Comparison of ENCODE assay signal across 8 mouse cellular contexts in genomic region chr5:130145961-130146360, GRCm38 (mm10). TPM values are rescaled to one million over a fixed set of nuclear protein-coding genes. Genes with fewer than 3 reads are reported as not detected.
DNase-seq lines count a peak whose midpoint lies in the region; ATAC-seq lines count a peak whose summit lies in the region.

No protein-coding gene starts in this region.

- H3K9me3 ChIP-seq in embryonic facial prominence, embryonic 12.5 days: no peaks in the 10 kb centered on the region
- H3K9me3 ChIP-seq in embryonic facial prominence, embryonic 10.5 days: no peaks in the 10 kb centered on the region
- no peaks in the 10 kb centered on the region for H3K9me3 ChIP-seq in megakaryocyte, embryonic 14.5 days
- H3K9me3 ChIP-seq in limb, embryonic 13.5 days: no peaks in the 10 kb centered on the region
- H3K9me3 ChIP-seq in stomach, embryonic 16.5 days (replicated peaks; ENCODE audit: control insufficient read depth, low read length): no peaks in the 10 kb centered on the region

- H3K27ac ChIP-seq in embryonic facial prominence, embryonic 12.5 days: no peak overlapping the region
- no peak overlapping the region for H3K27ac ChIP-seq in embryonic facial prominence, embryonic 10.5 days (replicated peaks)
- H3K27ac ChIP-seq in limb, embryonic 13.5 days: no peak overlapping the region
- no peak overlapping the region for H3K27ac ChIP-seq in stomach, embryonic 16.5 days (ENCODE audit: low read length)

- peaks cover 14% of the 10 kb centered on the region; the same call in 1 of the 2 replicates for H3K4me1 ChIP-seq in embryonic facial prominence, embryonic 12.5 days
- peaks cover 21% of the 10 kb centered on the region for H3K4me1 ChIP-seq in embryonic facial prominence, embryonic 10.5 days
- peaks cover 60% of the 10 kb centered on the region for H3K4me1 ChIP-seq in megakaryocyte, embryonic 14.5 days
- H3K4me1 ChIP-seq in limb, embryonic 13.5 days: peaks cover 20% of the 10 kb centered on the region
- peaks cover 14% of the 10 kb centered on the region for H3K4me1 ChIP-seq in stomach, embryonic 16.5 days (ENCODE audit: control insufficient read depth, insufficient read depth, low read length)

- peak overlapping the region; percentile 87; the same call in 1 of the 2 replicates for H3K4me2 ChIP-seq in embryonic facial prominence, embryonic 12.5 days (replicated peaks)
- peak overlapping the region; percentile 90 for H3K4me2 ChIP-seq in limb, embryonic 13.5 days (replicated peaks)
- H3K4me2 ChIP-seq in stomach, embryonic 16.5 days (ENCODE audit: low read depth, low read length): peak overlapping the region; percentile 91

- ATAC-seq in embryonic facial prominence, embryonic 12.5 days (ENCODE audit: insufficient number of reproducible peaks, insufficient read depth, low FRiP score, low TSS enrichment): no peak
- ATAC-seq in megakaryocyte, adult 5-6 weeks (ENCODE audit: poor library complexity, severe bottlenecking): no peak
- no peak for ATAC-seq in limb, embryonic 13.5 days (ENCODE audit: low FRiP score, low read depth)
- ATAC-seq in stomach, embryonic 16.5 days (ENCODE audit: insufficient read depth, low FRiP score): no peak

- no peak for DNase-seq in embryonic facial prominence, embryonic 10.5 days (ENCODE audit: low spot score)
- DNase-seq in layer of hippocampus, adult 9-11 months: no peak
- DNase-seq in layer of hippocampus, postnatal 10 days (ENCODE audit: low spot score in 2 of 2): no peak

- no peak overlapping the region for H3K4me3 ChIP-seq in embryonic facial prominence, embryonic 12.5 days
- no peak overlapping the region for H3K4me3 ChIP-seq in embryonic facial prominence, embryonic 10.5 days
- peak overlapping the region; percentile 99 for H3K4me3 ChIP-seq in megakaryocyte, embryonic 14.5 days (replicated peaks)
- no peak overlapping the region for H3K4me3 ChIP-seq in limb, embryonic 13.5 days
- H3K4me3 ChIP-seq in stomach, embryonic 16.5 days (replicated peaks; ENCODE audit: low read length): no peak overlapping the region

- WGBS in embryonic facial prominence, embryonic 12.5 days: 85% methylated on average over 8 of the region's 8 CpGs
- 89% methylated on average over 8 of the region's 8 CpGs for WGBS in embryonic facial prominence, embryonic 10.5 days
- whole genome bisulfite sequencing in limb, embryonic 13.5 days: 85% methylated on average over 8 of the region's 8 CpGs
- WGBS in stomach, embryonic 16.5 days: 75% methylated on average over 8 of the region's 8 CpGs

- no peaks in the 10 kb centered on the region for H3K36me3 ChIP-seq in embryonic facial prominence, embryonic 12.5 days
- H3K36me3 ChIP-seq in embryonic facial prominence, embryonic 10.5 days (replicated peaks): peaks cover 7% of the 10 kb centered on the region; the same call in 1 of the 2 replicates
- peaks cover 41% of the 10 kb centered on the region for H3K36me3 ChIP-seq in megakaryocyte, embryonic 14.5 days (replicated peaks; ENCODE audit: low read length)
- H3K36me3 ChIP-seq in limb, embryonic 13.5 days: peaks cover 16% of the 10 kb centered on the region
- H3K36me3 ChIP-seq in stomach, embryonic 16.5 days (ENCODE audit: control insufficient read depth, insufficient read depth, low read length): no peaks in the 10 kb centered on the region

- H3K27me3 ChIP-seq in embryonic facial prominence, embryonic 12.5 days: no peaks in the 10 kb centered on the region
- peaks cover 6% of the 10 kb centered on the region for H3K27me3 ChIP-seq in embryonic facial prominence, embryonic 10.5 days (replicated peaks; ENCODE audit: low read depth, poor library complexity, severe bottlenecking)
- peaks cover 14% of the 10 kb centered on the region for H3K27me3 ChIP-seq in megakaryocyte, embryonic 14.5 days (replicated peaks)
- H3K27me3 ChIP-seq in limb, embryonic 13.5 days: no peaks in the 10 kb centered on the region
- H3K27me3 ChIP-seq in stomach, embryonic 16.5 days (ENCODE audit: control insufficient read depth, insufficient read depth, low read length): no peaks in the 10 kb centered on the region

- H3K9ac ChIP-seq in embryonic facial prominence, embryonic 12.5 days: no peak overlapping the region
- H3K9ac ChIP-seq in limb, embryonic 13.5 days: no peak overlapping the region
- no peak overlapping the region for H3K9ac ChIP-seq in stomach, embryonic 16.5 days (ENCODE audit: low read length)

RNA-seq across cellular contexts. Expression of gene Kctd7, which starts 1.3 kb away (rescaled TPM):
- 7.3 and 8.7 TPM in 2 replicates for polyA plus RNA-seq in embryonic facial prominence, embryonic 12.5 days (2016; fragmentation: Nextera tagmentation; extraction: Ambion mirVana)
- polyA plus RNA-seq in embryonic facial prominence, embryonic 10.5 days (2016; fragmentation: Nextera tagmentation; extraction: Ambion mirVana): 4.7 and 5.1 TPM in 2 replicates
- polyA plus RNA-seq in megakaryocyte, embryonic 14.5 days (2012; ENCODE audit: insufficient read depth, low replicate concordance): 4.7 and 5.5 TPM in 2 replicates
- 1.0 and 1.4 TPM in 2 replicates for total RNA-seq in megakaryocyte, adult 5-6 weeks (2015)
- total RNA-seq in megakaryocyte, adult 5-6 weeks (2017): 2.2 and 8.9 TPM in 2 replicates
- 6.7 and 7.0 TPM in 2 replicates for polyA plus RNA-seq in limb, embryonic 13.5 days (2015; fragmentation: Nextera tagmentation; extraction: Ambion mirVana)
- polyA plus RNA-seq in stomach, embryonic 16.5 days (2015; fragmentation: Nextera tagmentation; extraction: Ambion mirVana): 5.5 and 5.7 TPM in 2 replicates
- 10 to 100 TPM; 13.1 to 14.0 TPM for total RNA-seq in layer of hippocampus, postnatal 10 days (2021)

RNA-seq across cellular contexts. Expression of gene Rabgef1, which starts 25.6 kb away (rescaled TPM):
- 26.3 and 30.3 TPM in 2 replicates for polyA plus RNA-seq in embryonic facial prominence, embryonic 12.5 days (2016; fragmentation: Nextera tagmentation; extraction: Ambion mirVana)
- 26.2 and 27.2 TPM in 2 replicates for polyA plus RNA-seq in embryonic facial prominence, embryonic 10.5 days (2016; fragmentation: Nextera tagmentation; extraction: Ambion mirVana)
- polyA plus RNA-seq in megakaryocyte, embryonic 14.5 days (2012; ENCODE audit: insufficient read depth, low replicate concordance): 4.3 and 36.2 TPM in 2 replicates
- 16.8 and 19.0 TPM in 2 replicates for total RNA-seq in megakaryocyte, adult 5-6 weeks (2015)
- 19.9 and 22.2 TPM in 2 replicates for total RNA-seq in megakaryocyte, adult 5-6 weeks (2017)
- 25.8 and 26.6 TPM in 2 replicates for polyA plus RNA-seq in limb, embryonic 13.5 days (2015; fragmentation: Nextera tagmentation; extraction: Ambion mirVana)
- polyA plus RNA-seq in stomach, embryonic 16.5 days (2015; fragmentation: Nextera tagmentation; extraction: Ambion mirVana): 34.5 and 38.8 TPM in 2 replicates
- 10 to 100 TPM; 31.8 to 38.1 TPM for total RNA-seq in layer of hippocampus, postnatal 10 days (2021)
